Mouse (Mus musculus) E14TG2a.4 (cell line): Measurements from ENCODE around the gene A530016L24Rik.

Experiments
- CTCF ChIP-seq: conservative IDR thresholded peaks from 2 replicates; pipeline ENCODE4 v1.5.1; 2014; ENCODE audit warnings: low read length
- NANOG ChIP-seq: IDR thresholded peaks from 2 replicates; pipeline ENCODE4 v1.6.1; 2014; ENCODE audit warnings: borderline replicate concordance, low read length, mixed read lengths
- POU5F1 ChIP-seq: IDR thresholded peaks from 2 replicates; pipeline ENCODE4 v1.6.1; 2014; ENCODE audit warnings: low read length, borderline replicate concordance

DNA sequence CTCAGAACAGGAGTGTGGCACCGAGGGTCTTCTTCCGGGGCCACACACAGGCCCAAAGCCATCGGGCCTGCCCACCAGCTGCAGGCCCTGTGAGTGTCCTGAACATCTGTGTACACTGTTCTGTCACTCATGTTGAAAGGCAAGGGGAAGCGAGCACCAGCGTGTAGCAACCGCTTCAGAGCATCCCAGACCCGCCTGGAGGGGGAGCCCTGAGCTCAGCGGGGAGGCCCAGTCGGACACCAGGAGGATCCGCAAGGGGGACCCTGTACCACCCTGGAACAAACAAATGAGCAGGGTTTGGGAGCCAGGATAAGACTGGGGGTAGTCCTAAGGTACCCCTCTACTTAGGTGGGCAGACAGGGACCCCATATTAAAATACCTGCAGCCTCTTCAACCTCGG is 9.4 kb downstream of the A530016L24Rik start:
- TF ChIP-seq NANOG (no peak), CTCF (no peak), POU5F1 (no peak)
